Mouse (Mus musculus): ENCODE results near the gene Tirap. TPM values are rescaled to one million over a fixed set of nuclear protein-coding genes. Genes with fewer than 3 reads are reported as not detected.

The Tirap gene
- 18.5 and 19.6 TPM in 2 replicates for polyA plus RNA-seq (2016; fragmentation: Nextera tagmentation; extraction: Ambion mirVana)

GRCm38 (mm10) chr9:35199772-35200471, at the start of gene Tirap, which contains the start of gene Srpr:
Gene Tirap, minus strand, starts transcription at chr9:35200291.
Gene Srpr, plus strand, starts transcription at chr9:35200175.
- Histone ChIP-seq H3K36me3 (peaks cover 9% of the 10 kb centered on the region), H3K4me1 (peaks cover 24% of the 10 kb centered on the region), H3K27ac (replicated peaks) (peak within 1 kb of the TSS; percentile 90), H3K9me3 (replicated peaks) (no peaks in the 10 kb centered on the region), H3K4me3 (peak within 1 kb of the TSS; percentile 79), H3K27me3 (ENCODE audit: low read depth, poor library complexity, severe bottlenecking) (no peaks in the 10 kb centered on the region)
- under 1% methylated on average over 44 of the region's 44 CpGs for WGBS
- DNase-seq (ENCODE audit: low spot score) = peak; percentile 94

- H3K27ac ChIP-seq (replicated peaks) = no peak overlapping the region
- no peaks in the 10 kb centered on the region for H3K9me3 ChIP-seq (replicated peaks)
- DNase-seq (ENCODE audit: low spot score) = no peak
Measured at GRCm38 (mm10) chr9:35249476-35249875, 49.4 kb upstream of the Tirap start.

GRCm38 (mm10) chr9:35247405-35247804, 47.3 kb upstream of the Tirap start:
- Histone ChIP-seq H3K4me1 (no peaks in the 10 kb centered on the region), H3K36me3 (peaks cover 5% of the 10 kb centered on the region; the same call in 1 of the 2 replicates), H3K27me3 (ENCODE audit: low read depth, poor library complexity, severe bottlenecking) (no peaks in the 10 kb centered on the region), H3K4me3 (no peak overlapping the region), H3K27ac (replicated peaks) (no peak overlapping the region), H3K9me3 (replicated peaks) (no peaks in the 10 kb centered on the region)
- DNase-seq (ENCODE audit: low spot score) = no peak
- 95% methylated on average over 2 of the region's 2 CpGs for WGBS

More at GRCm38 (mm10) chr9:35249476-35249875, 49.4 kb upstream of the Tirap start:
- Histone ChIP-seq H3K36me3 (peaks cover 5% of the 10 kb centered on the region), H3K4me1 (no peaks in the 10 kb centered on the region), H3K27me3 (ENCODE audit: low read depth, poor library complexity, severe bottlenecking) (no peaks in the 10 kb centered on the region), H3K4me3 (no peak overlapping the region)

- Histone ChIP-seq H3K36me3 (peaks cover 16% of the 10 kb centered on the region), H3K27ac (replicated peaks) (no peak overlapping the region), H3K4me1 (no peaks in the 10 kb centered on the region), H3K27me3 (ENCODE audit: low read depth, poor library complexity, severe bottlenecking) (no peaks in the 10 kb centered on the region), H3K9me3 (replicated peaks) (no peaks in the 10 kb centered on the region), H3K4me3 (no peak overlapping the region)
- no peak for DNase-seq (ENCODE audit: low spot score)
- 79% methylated on average over 1 of the region's 1 CpGs for WGBS
Measured at GRCm38 (mm10) chr9:35239734-35240133, 39.6 kb upstream of the Tirap start.

GRCm38 (mm10) chr9:35238915-35239571, 39.0 kb upstream of the Tirap start:
- H3K4me1 ChIP-seq = no peaks in the 10 kb centered on the region
- H3K27ac ChIP-seq (replicated peaks) = no peak overlapping the region
- peaks cover 23% of the 10 kb centered on the region for H3K36me3 ChIP-seq
- H3K9me3 ChIP-seq (replicated peaks) = no peaks in the 10 kb centered on the region
- DNase-seq (ENCODE audit: low spot score) = no peak
- H3K4me3 ChIP-seq = no peak overlapping the region
- H3K27me3 ChIP-seq (ENCODE audit: low read depth, poor library complexity, severe bottlenecking) = no peaks in the 10 kb centered on the region
- 77% methylated on average over 6 of the region's 6 CpGs for WGBS

GRCm38 (mm10) chr9:35238371-35238770, 38.3 kb upstream of the Tirap start:
- H3K9me3 ChIP-seq (replicated peaks) = no peaks in the 10 kb centered on the region
- 95% methylated on average over 1 of the region's 1 CpGs for WGBS
- H3K27me3 ChIP-seq (ENCODE audit: low read depth, poor library complexity, severe bottlenecking) = no peaks in the 10 kb centered on the region
- no peak overlapping the region for H3K4me3 ChIP-seq
- no peak overlapping the region for H3K27ac ChIP-seq (replicated peaks)
- DNase-seq (ENCODE audit: low spot score) = no peak
- peaks cover 30% of the 10 kb centered on the region for H3K36me3 ChIP-seq
- no peaks in the 10 kb centered on the region for H3K4me1 ChIP-seq

- Histone ChIP-seq H3K4me3 (no peak overlapping the region), H3K36me3 (peaks cover 50% of the 10 kb centered on the region), H3K27me3 (ENCODE audit: low read depth, poor library complexity, severe bottlenecking) (no peaks in the 10 kb centered on the region), H3K27ac (replicated peaks) (no peak overlapping the region), H3K9me3 (replicated peaks) (no peaks in the 10 kb centered on the region), H3K4me1 (no peaks in the 10 kb centered on the region)
- DNase-seq (ENCODE audit: low spot score) = no peak
- 55% methylated on average over 3 of the region's 3 CpGs for WGBS
Measured at GRCm38 (mm10) chr9:35235996-35236395, 35.9 kb upstream of the Tirap start.

- Histone ChIP-seq H3K4me3 (no peak overlapping the region), H3K27me3 (ENCODE audit: low read depth, poor library complexity, severe bottlenecking) (no peaks in the 10 kb centered on the region), H3K27ac (replicated peaks) (no peak overlapping the region), H3K36me3 (peaks cover 56% of the 10 kb centered on the region), H3K4me1 (no peaks in the 10 kb centered on the region), H3K9me3 (replicated peaks) (no peaks in the 10 kb centered on the region)
- no peak for DNase-seq (ENCODE audit: low spot score)
- 94% methylated on average over 3 of the region's 3 CpGs for WGBS
Measured at GRCm38 (mm10) chr9:35228671-35229070, 28.6 kb upstream of the Tirap start.

GRCm38 (mm10) chr9:35223466-35223865, 23.4 kb upstream of the Tirap start:
- 95% methylated on average over 3 of the region's 3 CpGs for WGBS
- H3K36me3 ChIP-seq = peaks cover 82% of the 10 kb centered on the region

GRCm38 (mm10) chr9:35217963-35218362, 17.9 kb upstream of the Tirap start:
- no peak overlapping the region for H3K27ac ChIP-seq (replicated peaks)
- peaks cover 99% of the 10 kb centered on the region for H3K36me3 ChIP-seq
- H3K4me3 ChIP-seq = no peak overlapping the region
- DNase-seq (ENCODE audit: low spot score) = no peak
- H3K27me3 ChIP-seq (ENCODE audit: low read depth, poor library complexity, severe bottlenecking) = no peaks in the 10 kb centered on the region
- H3K9me3 ChIP-seq (replicated peaks) = no peaks in the 10 kb centered on the region
- H3K4me1 ChIP-seq = no peaks in the 10 kb centered on the region
- 80% methylated on average over 1 of the region's 1 CpGs for WGBS

More at GRCm38 (mm10) chr9:35223466-35223865, 23.4 kb upstream of the Tirap start:
- Histone ChIP-seq H3K4me3 (no peak overlapping the region), H3K27ac (replicated peaks) (no peak overlapping the region), H3K9me3 (replicated peaks) (no peaks in the 10 kb centered on the region), H3K4me1 (no peaks in the 10 kb centered on the region), H3K27me3 (ENCODE audit: low read depth, poor library complexity, severe bottlenecking) (no peaks in the 10 kb centered on the region)
- no peak for DNase-seq (ENCODE audit: low spot score)

- Histone ChIP-seq H3K27me3 (ENCODE audit: low read depth, poor library complexity, severe bottlenecking) (no peaks in the 10 kb centered on the region), H3K9me3 (replicated peaks) (no peaks in the 10 kb centered on the region), H3K36me3 (peaks cover 67% of the 10 kb centered on the region), H3K4me3 (peak overlapping the region; percentile 90), H3K27ac (replicated peaks) (peak overlapping the region; percentile 93), H3K4me1 (peaks cover 23% of the 10 kb centered on the region)
- no peak for DNase-seq (ENCODE audit: low spot score)
- WGBS = 38% methylated on average over 26 of the region's 26 CpGs
Measured at GRCm38 (mm10) chr9:35211573-35212511, 11.8 kb upstream of the Tirap start.
